Mouse (Mus musculus) heart, embryonic 15.5 days (tissue): ENCODE measurements around the gene Zfp697. TPM values are rescaled to one million over a fixed set of nuclear protein-coding genes. Genes with fewer than 3 reads are reported as not detected.
"Not testable (repeated sequence)": the region's sequence is repeated elsewhere in the genome, so short reads cannot be mapped to it uniquely, and the experiment has no call there.

ENCODE experiments used
- ATAC-seq: fragments of 200-750 bp; cut with Nextera tagmentation; replicated peaks from 2 replicates; pipeline ENCODE4 v1.8.0; 2017; ENCODE audit warnings: low read depth, moderate TSS enrichment; ENCODE audit not compliant: insufficient number of reproducible peaks, insufficient read depth, low FRiP score
- H3K27ac ChIP-seq: fragments of 300-500 bp; sonication (generic); 2 replicates; pipeline ENCODE4 v1.5.1; 2015; ENCODE audit warnings: mild to moderate bottlenecking, inconsistent platforms
- H3K27me3 ChIP-seq: fragments of 300-500 bp; sonication (generic); 2 replicates; pipeline ENCODE4 v1.6.1; 2015; ENCODE audit warnings: inconsistent platforms
- H3K36me3 ChIP-seq: fragments of 300-500 bp; sonication (generic); 2 replicates; pipeline ENCODE4 v1.6.1; 2015; ENCODE audit warnings: mild to moderate bottlenecking, inconsistent platforms
- H3K4me1 ChIP-seq: fragments of 300-500 bp; sonication (generic); replicated peaks from 2 replicates; pipeline ENCODE4 v1.6.1; 2015; ENCODE audit warnings: inconsistent platforms
- H3K4me2 ChIP-seq: fragments of 300-500 bp; sonication (generic); 2 replicates; pipeline ENCODE4 v1.6.1; 2015; ENCODE audit warnings: inconsistent platforms, mild to moderate bottlenecking, moderate library complexity
- H3K4me3 ChIP-seq: fragments of 300-500 bp; sonication (generic); 2 replicates; pipeline ENCODE4 v1.5.1; 2015; ENCODE audit warnings: mild to moderate bottlenecking, inconsistent platforms
- H3K9ac ChIP-seq: fragments of 300-500 bp; sonication (generic); 2 replicates; pipeline ENCODE4 v1.6.1; 2015; ENCODE audit warnings: mild to moderate bottlenecking, inconsistent platforms
- H3K9me3 ChIP-seq: fragments of 300-500 bp; sonication (generic); replicated peaks from 2 replicates; pipeline ENCODE4 v1.6.1; 2016; ENCODE audit warnings: inconsistent platforms
- WGBS: fragments of 180-500 bp; shearing (Covaris S2); methylation state at CpG from one replicate; pipeline ENCODE4 v1.1.7; 2015; ENCODE audit warnings: mixed read lengths; 5-methylcytosine and 5-hydroxymethylcytosine counted together
- polyA plus RNA-seq: library from polyadenylated mRNA; unstranded; fragments of >200 nt; fragmentation: Nextera tagmentation; extraction: Ambion mirVana; gene quantifications from 2 replicates; pipeline ENCODE4 v1.2.1, GENCODE M21; 2015

Gene Zfp697
- polyA plus RNA-seq, 1 experiment from 2014 or later = 7.7 TPM

DNA sequence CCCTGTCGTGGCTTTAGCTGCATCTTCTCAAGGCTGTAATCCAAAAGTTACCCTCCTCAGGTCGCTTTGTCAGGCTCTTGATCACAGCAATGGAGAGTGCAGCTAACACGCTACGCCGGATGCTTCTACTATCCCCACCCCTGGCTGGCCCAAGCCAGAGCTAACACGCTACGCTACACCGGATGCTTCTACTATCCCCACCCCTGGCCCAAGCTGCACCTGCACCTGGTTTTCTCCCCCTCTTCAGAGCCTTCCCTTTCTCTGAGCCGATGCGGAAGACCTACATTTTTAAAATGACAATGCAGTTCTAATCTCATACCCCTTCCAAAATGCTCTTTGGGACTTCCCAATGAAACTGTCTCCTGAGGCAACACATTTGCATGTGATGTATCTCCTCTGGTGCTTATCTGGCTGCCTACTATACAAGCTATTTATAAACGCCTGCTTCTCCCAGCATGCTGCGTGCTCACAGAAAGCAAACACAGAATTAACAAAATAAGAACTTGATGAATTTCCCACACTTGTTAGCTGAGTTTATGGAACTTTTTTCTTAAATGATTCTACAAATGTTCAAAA is 24.4 kb downstream of the Zfp697 start:
- Histone ChIP-seq H3K4me2 (peak overlapping the region; percentile 52), H3K27ac (peak overlapping the region; percentile 91), H3K4me1 (peaks cover 26% of the 10 kb centered on the region)
- not testable (repeated sequence) for H3K4me3 ChIP-seq, H3K9ac ChIP-seq, H3K27me3 ChIP-seq, H3K36me3 ChIP-seq, H3K9me3 ChIP-seq, ATAC-seq
- 22% methylated on average over 12 of the region's 12 CpGs for WGBS

- 45% methylated on average over 5 of the region's 5 CpGs for WGBS
- H3K9ac ChIP-seq, H3K9me3 ChIP-seq, H3K36me3 ChIP-seq, H3K4me3 ChIP-seq, H3K27me3 ChIP-seq: not testable (repeated sequence)
- peaks cover 31% of the 10 kb centered on the region for H3K4me1 ChIP-seq
- H3K4me2 ChIP-seq = peak overlapping the region; percentile 52
- ATAC-seq = 0 out of 2 replicates have a peak, but pooled peaks have one; percentile 6
- H3K27ac ChIP-seq = peak overlapping the region; percentile 91
Measured at GRCm38 (mm10) chr3:98407261-98407780, 25.1 kb downstream of the Zfp697 start.

- not testable (repeated sequence) for H3K9ac ChIP-seq, H3K27me3 ChIP-seq, H3K9me3 ChIP-seq, H3K36me3 ChIP-seq, H3K4me3 ChIP-seq, H3K4me2 ChIP-seq
- Histone ChIP-seq H3K4me1 (peaks cover 58% of the 10 kb centered on the region), H3K27ac (peak overlapping the region; percentile 76)
- whole genome bisulfite sequencing = 46% methylated on average over 17 of the region's 27 CpGs
- peak; percentile 86 for ATAC-seq
Measured at GRCm38 (mm10) chr3:98410619-98411580, 28.6 kb downstream of the Zfp697 start.

DNA sequence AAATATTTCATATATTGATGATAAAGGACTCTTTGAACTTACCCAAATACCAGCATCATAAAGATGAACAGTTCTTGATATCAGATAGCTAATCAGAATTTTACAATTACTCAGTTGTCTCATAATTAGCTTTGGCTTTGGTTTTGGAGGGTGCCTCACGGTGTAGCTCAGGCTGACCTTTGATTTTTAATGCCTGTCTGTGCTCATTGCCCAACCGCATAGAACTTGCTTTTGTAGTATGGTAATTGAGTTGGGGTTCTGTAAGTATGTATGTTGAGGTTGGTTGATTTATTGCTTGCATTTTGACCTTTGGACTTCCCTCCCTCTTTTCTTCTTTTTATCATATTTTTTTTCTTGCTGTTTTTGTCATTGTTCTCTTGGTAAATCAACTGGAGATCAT is 31.5 kb downstream of the Zfp697 start:
- 70% methylated on average over 2 of the region's 2 CpGs for WGBS
- peaks cover 66% of the 10 kb centered on the region for H3K4me1 ChIP-seq

DNA sequence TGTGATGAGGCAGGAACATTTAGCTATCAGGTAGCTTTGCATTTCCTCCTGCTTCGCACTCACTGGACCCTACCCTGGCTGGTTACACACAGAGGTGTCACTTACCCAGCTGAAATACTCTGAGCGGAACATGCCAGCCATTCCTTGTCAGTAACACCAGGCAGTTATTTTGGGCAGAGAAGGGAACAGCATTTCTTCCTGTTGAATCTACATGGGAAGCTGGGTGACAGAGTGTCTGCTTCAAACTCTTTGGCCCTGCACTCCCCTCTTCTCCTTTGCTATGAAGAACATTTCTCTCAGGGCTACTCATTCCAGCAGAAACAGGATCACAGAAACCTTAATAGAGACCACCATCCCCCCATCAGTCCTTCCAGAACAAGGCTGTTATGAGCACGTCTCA is 32.0 kb downstream of the Zfp697 start:
- Histone ChIP-seq H3K4me2 (0 out of 2 replicates have a peak overlapping the region, but pooled peaks have one; percentile 2), H3K9me3 (no peaks in the 10 kb centered on the region), H3K36me3 (no peaks in the 10 kb centered on the region), H3K27me3 (no peaks in the 10 kb centered on the region), H3K4me1 (peaks cover 72% of the 10 kb centered on the region), H3K9ac (no peak overlapping the region), H3K27ac (peak overlapping the region; percentile 82), H3K4me3 (no peak overlapping the region)
- ATAC-seq = peak; percentile 28; the same call in 1 of the 2 replicates
- WGBS = 30% methylated on average over 3 of the region's 3 CpGs

More for the DNA sequence above, 31.5 kb downstream of the Zfp697 start:
- no peaks in the 10 kb centered on the region for H3K36me3 ChIP-seq
- peak overlapping the region; percentile 82 for H3K27ac ChIP-seq
- H3K27me3 ChIP-seq = no peaks in the 10 kb centered on the region
- no peak for ATAC-seq
- no peaks in the 10 kb centered on the region for H3K9me3 ChIP-seq
- no peak overlapping the region for H3K4me3 ChIP-seq
- no peak overlapping the region for H3K9ac ChIP-seq
- no peak overlapping the region for H3K4me2 ChIP-seq

DNA sequence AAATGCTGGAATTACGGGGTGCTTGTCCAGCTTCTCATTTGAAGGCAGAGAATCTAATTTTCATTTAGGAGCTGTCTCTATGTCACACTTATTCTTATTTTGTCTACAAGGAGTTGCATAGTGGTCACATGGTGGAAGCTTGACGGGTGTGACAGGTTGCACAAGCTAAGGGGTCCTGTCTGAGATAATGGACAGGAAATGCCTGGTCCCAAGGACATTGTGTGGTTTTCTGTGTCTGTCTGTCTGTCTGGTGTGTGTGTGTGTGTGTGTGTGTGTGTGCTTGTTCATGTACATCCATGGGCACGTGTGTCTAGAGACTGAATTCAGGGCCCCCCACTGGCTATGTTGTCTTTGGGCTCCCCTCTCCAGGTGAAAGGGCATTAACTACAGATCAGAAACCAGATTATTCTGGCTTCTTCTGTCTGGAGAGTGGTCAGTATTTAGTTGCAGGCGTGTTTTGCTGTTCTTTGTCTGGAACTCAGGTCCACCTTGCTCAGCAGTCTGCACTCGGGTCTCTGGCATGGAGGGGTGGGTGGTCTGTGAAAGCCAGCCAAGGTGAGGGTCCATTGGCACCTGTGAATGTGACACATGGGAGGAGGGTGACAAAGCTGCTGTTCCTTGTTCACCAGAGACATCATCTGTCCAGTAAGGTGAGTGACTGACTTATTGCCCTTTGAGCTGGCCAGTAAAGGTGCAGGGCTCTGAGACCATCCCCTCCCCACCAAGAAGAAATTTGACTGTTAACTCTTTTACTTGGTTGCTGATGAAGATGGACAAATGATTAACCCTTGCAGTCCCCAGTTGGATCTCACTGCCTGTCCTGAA is 34.4 kb downstream of the Zfp697 start:
- no peak overlapping the region for H3K4me3 ChIP-seq
- H3K9me3 ChIP-seq = no peaks in the 10 kb centered on the region
- 57% methylated on average over 5 of the region's 5 CpGs for WGBS
- no peaks in the 10 kb centered on the region for H3K27me3 ChIP-seq
- ATAC-seq = no peak
- no peaks in the 10 kb centered on the region for H3K36me3 ChIP-seq
- no peak overlapping the region for H3K9ac ChIP-seq
- H3K4me1 ChIP-seq = peaks cover 77% of the 10 kb centered on the region
- peak overlapping the region; percentile 50 for H3K4me2 ChIP-seq
- H3K27ac ChIP-seq = peak overlapping the region; percentile 82

- Histone ChIP-seq H3K4me3 (no peak overlapping the region), H3K4me1 (peaks cover 72% of the 10 kb centered on the region), H3K4me2 (peak overlapping the region; percentile 50), H3K27ac (peak overlapping the region; percentile 82), H3K36me3 (no peaks in the 10 kb centered on the region), H3K9me3 (no peaks in the 10 kb centered on the region), H3K9ac (no peak overlapping the region), H3K27me3 (no peaks in the 10 kb centered on the region)
- WGBS = 4% methylated on average over 4 of the region's 4 CpGs
- ATAC-seq = peak; percentile 90
Measured at GRCm38 (mm10) chr3:98417328-98417727, 35.1 kb downstream of the Zfp697 start.

DNA sequence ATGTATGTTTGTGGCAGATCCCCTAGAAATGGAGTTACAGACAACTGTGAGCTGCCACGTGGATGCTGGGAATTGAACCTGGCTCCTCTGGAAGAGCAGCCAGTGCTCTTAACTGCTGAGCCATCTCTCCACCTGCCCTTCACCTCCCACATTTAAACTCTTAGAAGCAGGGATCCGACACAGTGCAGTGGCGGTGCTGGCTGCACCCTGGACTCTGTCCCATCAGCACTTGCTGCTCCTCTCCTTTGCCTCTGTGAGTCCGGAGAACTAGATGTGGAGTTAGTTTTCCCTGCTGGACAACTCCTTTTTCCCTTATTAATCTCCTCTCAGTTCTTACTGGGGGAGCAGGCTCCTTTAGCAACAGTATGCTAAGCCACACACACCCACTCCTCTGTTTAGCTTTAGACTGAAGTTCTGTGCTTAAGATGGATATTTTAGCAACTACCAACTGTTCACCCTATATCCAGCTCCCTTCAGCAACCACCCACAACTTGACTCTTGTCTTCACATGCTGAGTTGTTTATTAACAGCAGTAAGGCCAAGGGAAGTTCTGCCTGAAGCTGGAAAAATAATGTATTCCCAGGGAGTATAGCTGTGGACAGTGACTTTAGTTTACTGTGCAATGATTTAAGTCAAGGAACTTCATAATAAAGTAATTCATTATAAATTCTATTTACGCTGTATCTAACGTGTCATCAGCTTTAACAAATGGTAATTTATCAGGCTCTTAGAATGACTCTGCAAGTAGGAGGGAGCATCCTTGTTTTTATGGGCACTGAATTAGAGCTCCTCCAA is 36.9 kb downstream of the Zfp697 start:
- Histone ChIP-seq H3K4me1 (peaks cover 55% of the 10 kb centered on the region), H3K27ac (no peak overlapping the region), H3K9ac (no peak overlapping the region), H3K27me3 (no peaks in the 10 kb centered on the region), H3K9me3 (no peaks in the 10 kb centered on the region), H3K4me3 (no peak overlapping the region), H3K36me3 (no peaks in the 10 kb centered on the region), H3K4me2 (no peak overlapping the region)
- ATAC-seq = no peak
- WGBS = 68% methylated on average over 6 of the region's 6 CpGs

GRCm38 (mm10) chr3:98419786-98420070 is 37.5 kb downstream of the Zfp697 start:
- 44% methylated on average over 4 of the region's 4 CpGs for WGBS
- no peak overlapping the region for H3K4me2 ChIP-seq
- no peaks in the 10 kb centered on the region for H3K9me3 ChIP-seq
- no peaks in the 10 kb centered on the region for H3K27me3 ChIP-seq
- no peak overlapping the region for H3K27ac ChIP-seq
- peaks cover 50% of the 10 kb centered on the region for H3K4me1 ChIP-seq
- ATAC-seq = no peak
- no peaks in the 10 kb centered on the region for H3K36me3 ChIP-seq
- H3K9ac ChIP-seq = no peak overlapping the region
- no peak overlapping the region for H3K4me3 ChIP-seq

- H3K9me3 ChIP-seq = no peaks in the 10 kb centered on the region
- H3K27me3 ChIP-seq = peaks cover under 1% of the 10 kb centered on the region; the same call in 1 of the 2 replicates
- 66% methylated on average over 4 of the region's 4 CpGs for WGBS
- no peak overlapping the region for H3K9ac ChIP-seq
- H3K4me3 ChIP-seq = no peak overlapping the region
- H3K4me1 ChIP-seq = peaks cover 30% of the 10 kb centered on the region
- H3K4me2 ChIP-seq = no peak overlapping the region
- H3K27ac ChIP-seq = no peak overlapping the region
- peaks cover 5% of the 10 kb centered on the region; the same call in 1 of the 2 replicates for H3K36me3 ChIP-seq
- ATAC-seq = no peak
Measured at GRCm38 (mm10) chr3:98422926-98423325, 40.7 kb downstream of the Zfp697 start.
